21 mouse cellular contexts compared by ENCODE assay signal in genomic region chr10:41543439-41543838, GRCm38 (mm10). TPM values are rescaled to one million over a fixed set of nuclear protein-coding genes. Genes with fewer than 3 reads are reported as not detected.
"Had no signal": no experiment of that assay in that cellular context is flagged by ENCODE, and none has a peak within 500 bp of the region (broad histone marks: within the 10 kb centered on the region; RNA-seq: fewer than 3 reads in every experiment).

No protein-coding gene starts in this region.

- DNase-seq: liver, postnatal 0 days; lung, adult 2 months; lung, postnatal 14 days; lung, postnatal 36 days; right cerebral cortex, postnatal 14 days; thymus, adult 18-20 months; thymus, postnatal 14 days; thymus, postnatal 36 days had no signal

- H3K9me3 ChIP-seq: liver, embryonic 15.5 days; lung, embryonic 15.5 days; midbrain, embryonic 10.5 days; midbrain, embryonic 13.5 days; midbrain, embryonic 15.5 days; neural tube, embryonic 12.5 days; stomach, embryonic 15.5 days had no signal

- H3K4me2 ChIP-seq: liver, embryonic 15.5 days; lung, embryonic 15.5 days; midbrain, embryonic 13.5 days; midbrain, embryonic 15.5 days; neural tube, embryonic 12.5 days; stomach, embryonic 15.5 days had no signal

- H3K9ac ChIP-seq: liver, embryonic 15.5 days; liver, postnatal 0 days; lung, embryonic 15.5 days; midbrain, embryonic 13.5 days; midbrain, embryonic 15.5 days; neural tube, embryonic 12.5 days; stomach, embryonic 15.5 days had no signal

- H3K27ac ChIP-seq: liver, embryonic 15.5 days; lung, embryonic 15.5 days; macrophage; midbrain, embryonic 10.5 days; midbrain, embryonic 13.5 days; midbrain, embryonic 15.5 days; neural tube, embryonic 12.5 days; stomach, embryonic 15.5 days; stomach, postnatal 0 days had no signal

- H3K36me3 ChIP-seq: liver, embryonic 15.5 days; lung, embryonic 15.5 days; midbrain, embryonic 13.5 days; midbrain, embryonic 15.5 days; neural tube, embryonic 12.5 days; stomach, embryonic 15.5 days had no signal

- ATAC-seq: liver, postnatal 0 days; lung, postnatal 0 days; midbrain, embryonic 15.5 days had no signal

- H3K4me1 ChIP-seq: midbrain, embryonic 15.5 days had no signal

- H3K27me3 ChIP-seq: liver, embryonic 15.5 days; lung, embryonic 15.5 days; neural tube, embryonic 12.5 days; stomach, embryonic 15.5 days had no signal

- H3K4me3 ChIP-seq: liver, embryonic 15.5 days; lung, embryonic 15.5 days; midbrain, embryonic 10.5 days; midbrain, embryonic 13.5 days; midbrain, embryonic 15.5 days; neural tube, embryonic 12.5 days; stomach, embryonic 15.5 days had no signal

RNA-seq across cellular contexts. Expression of gene Ppil6, which starts 53.2 kb away (rescaled TPM):
- total RNA-seq: megakaryocyte-erythroid progenitor cell, adult 5-6 weeks; neutrophil, adult 5-6 weeks had no signal
- polyA plus RNA-seq: macrophage; spleen, adult 2 months had no signal
